Mouse (Mus musculus): ENCODE measurements at regions not wholly inside any gene's neighbourhood (a gene's known extent, or its start where the extent isn't known, plus 50 kb on each side); places are given as distances from the start of the nearest gene placed in this dataset.

DNA sequence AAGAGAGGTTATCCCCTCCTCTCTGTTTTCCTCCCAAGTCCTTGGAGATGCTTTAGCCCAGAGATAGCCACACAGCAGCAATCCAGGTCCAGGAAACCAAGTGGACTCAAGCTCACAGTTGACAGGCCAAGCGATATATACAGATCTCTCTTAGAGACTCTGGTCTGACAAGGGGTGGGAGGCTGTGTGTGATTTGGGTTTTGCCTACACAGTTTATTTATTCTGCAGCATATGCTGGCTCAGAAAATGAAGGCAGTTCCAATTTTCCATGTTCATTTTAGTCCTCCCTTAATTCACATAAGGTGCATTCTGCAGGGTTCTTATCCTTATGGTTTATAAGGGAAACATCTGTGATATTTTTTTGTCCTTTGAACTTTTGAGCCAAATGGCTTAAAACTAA is 595.0 kb upstream of the Apob start:
- H3K4me2 ChIP-seq, result no peak overlapping the region
- no peak overlapping the region for H3K27ac ChIP-seq (replicated peaks)
- 100% methylated on average over 1 of the region's 1 CpGs for WGBS
- H3K9me3 ChIP-seq, result no peaks in the 10 kb centered on the region
- ATAC-seq (ENCODE audit: low FRiP score, low read depth), result no peak
- no peaks in the 10 kb centered on the region for H3K36me3 ChIP-seq
- H3K27me3 ChIP-seq, result no peaks in the 10 kb centered on the region
- H3K4me1 ChIP-seq (replicated peaks), result no peaks in the 10 kb centered on the region
- no peak overlapping the region for H3K9ac ChIP-seq
- no peak overlapping the region for H3K4me3 ChIP-seq

DNA sequence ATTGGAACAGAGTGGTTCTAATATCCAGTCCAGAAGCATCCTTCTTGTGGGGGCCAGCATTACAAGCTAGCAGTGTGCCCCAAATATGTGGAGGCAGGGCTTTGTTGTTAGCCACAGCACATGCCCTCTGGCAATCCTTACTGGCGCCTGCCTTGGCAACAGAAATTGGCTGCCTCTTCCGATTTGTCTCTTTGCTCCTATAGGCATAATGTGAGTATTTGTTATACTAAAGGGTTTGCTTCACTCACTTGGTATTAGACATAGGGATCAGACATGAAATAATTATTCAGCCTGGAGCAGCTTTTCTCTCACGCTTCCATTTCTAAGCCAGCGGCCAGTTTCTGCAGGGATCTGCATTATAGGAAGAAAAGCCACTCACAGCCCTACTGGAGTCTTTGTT is 573.6 kb upstream of the Apob start:
- no peak overlapping the region for H3K4me3 ChIP-seq
- H3K9ac ChIP-seq, result no peak overlapping the region
- H3K9me3 ChIP-seq, result no peaks in the 10 kb centered on the region
- H3K27me3 ChIP-seq, result no peaks in the 10 kb centered on the region
- H3K4me2 ChIP-seq, result no peak overlapping the region
- ATAC-seq (ENCODE audit: low FRiP score, low read depth), result no peak
- H3K4me1 ChIP-seq (replicated peaks), result no peaks in the 10 kb centered on the region
- 73% methylated on average over 4 of the region's 4 CpGs for WGBS
- H3K27ac ChIP-seq (replicated peaks), result no peak overlapping the region
- no peaks in the 10 kb centered on the region for H3K36me3 ChIP-seq

DNA sequence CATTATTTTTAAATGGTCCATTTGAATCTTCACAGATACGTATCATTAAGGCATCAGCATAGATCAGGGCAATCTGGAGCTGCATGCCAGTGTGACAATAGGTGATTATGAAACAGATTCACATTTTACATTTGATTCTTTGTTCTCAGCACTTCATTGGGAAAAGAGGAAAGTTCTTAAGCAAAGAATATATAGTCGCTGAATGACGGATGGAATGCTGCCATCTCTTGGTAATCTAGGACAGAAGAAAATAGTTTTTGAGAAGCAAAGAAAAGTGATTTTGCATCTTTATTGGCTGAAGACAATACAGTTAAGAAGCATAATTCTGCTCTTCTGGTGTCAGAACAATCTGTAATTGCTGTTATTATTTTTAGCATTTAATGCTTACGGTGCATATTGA is 565.6 kb upstream of the Apob start:
- Histone ChIP-seq H3K4me2 (no peak overlapping the region), H3K27ac (replicated peaks) (no peak overlapping the region), H3K4me1 (replicated peaks) (no peaks in the 10 kb centered on the region), H3K36me3 (no peaks in the 10 kb centered on the region), H3K9ac (no peak overlapping the region), H3K27me3 (no peaks in the 10 kb centered on the region), H3K9me3 (no peaks in the 10 kb centered on the region), H3K4me3 (no peak overlapping the region)
- no peak for ATAC-seq (ENCODE audit: low FRiP score, low read depth)
- WGBS, result 79% methylated on average over 4 of the region's 4 CpGs

DNA sequence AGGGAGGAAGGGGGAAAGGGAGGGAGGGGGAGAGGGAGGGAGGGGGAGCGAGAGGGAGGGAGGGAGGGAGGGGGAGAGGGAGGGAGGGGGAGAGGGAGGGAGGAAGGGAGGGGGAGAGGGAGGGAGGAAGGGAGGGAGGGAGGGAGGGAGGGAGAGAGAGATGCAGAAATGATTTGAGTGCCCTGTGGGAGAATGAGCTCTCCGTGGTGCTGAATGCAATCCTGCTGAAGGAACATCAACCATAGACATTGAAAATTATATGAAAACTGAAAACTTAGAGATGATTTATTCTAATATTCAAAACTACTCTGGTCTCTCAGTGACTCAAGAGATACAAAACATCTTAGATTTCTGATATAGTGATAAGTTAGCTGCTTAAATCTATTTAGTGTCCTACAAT is 557.2 kb upstream of the Apob start:
- Histone ChIP-seq H3K27me3 (no peaks in the 10 kb centered on the region), H3K9me3 (no peaks in the 10 kb centered on the region), H3K36me3 (no peaks in the 10 kb centered on the region), H3K9ac (no peak overlapping the region), H3K4me3 (no peak overlapping the region), H3K4me1 (replicated peaks) (no peaks in the 10 kb centered on the region), H3K27ac (replicated peaks) (no peak overlapping the region), H3K4me2 (no peak overlapping the region)
- WGBS, result 17% methylated on average over 1 of the region's 2 CpGs
- ATAC-seq (ENCODE audit: low FRiP score, low read depth), result no peak

DNA sequence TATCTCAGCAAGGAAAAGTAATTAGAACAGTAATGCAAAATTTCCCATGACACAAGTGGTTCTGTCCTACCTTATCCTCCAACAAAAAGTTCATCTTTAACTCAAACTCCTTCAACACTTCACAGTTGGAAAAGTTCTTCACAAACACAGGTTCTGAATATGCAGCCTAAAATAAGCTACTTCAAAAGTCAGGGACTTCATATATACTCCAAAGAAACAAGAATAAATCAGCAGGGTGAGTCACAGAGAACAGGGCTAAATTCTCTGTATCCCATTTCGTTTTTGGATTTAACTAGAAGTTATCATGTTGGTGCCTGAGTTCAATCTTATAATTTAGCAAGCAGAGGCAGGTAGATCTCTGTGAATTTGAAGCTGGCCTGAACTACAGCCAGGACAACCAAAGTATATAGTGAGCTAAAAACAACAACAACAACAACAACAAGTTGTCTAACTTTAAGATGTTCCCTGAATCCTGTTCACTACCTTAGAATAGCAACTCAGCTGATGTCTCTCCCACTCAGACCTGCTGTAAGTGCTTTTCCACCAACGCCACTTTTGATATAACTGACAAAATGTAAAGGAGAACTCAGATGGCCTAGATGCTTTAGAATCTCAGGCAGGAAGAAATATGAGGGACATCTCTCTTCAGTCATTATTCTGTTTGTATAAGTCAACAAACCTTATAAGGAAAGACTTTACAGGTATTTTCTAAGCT is 555.5 kb upstream of the Apob start:
- H3K9me3 ChIP-seq, result no peaks in the 10 kb centered on the region
- WGBS, result 60% methylated on average over 2 of the region's 2 CpGs
- H3K9ac ChIP-seq, result no peak overlapping the region
- no peaks in the 10 kb centered on the region for H3K4me1 ChIP-seq (replicated peaks)
- no peak for ATAC-seq (ENCODE audit: low FRiP score, low read depth)
- no peak overlapping the region for H3K4me2 ChIP-seq
- no peak overlapping the region for H3K4me3 ChIP-seq
- H3K27ac ChIP-seq (replicated peaks), result no peak overlapping the region
- H3K27me3 ChIP-seq, result no peaks in the 10 kb centered on the region
- H3K36me3 ChIP-seq, result no peaks in the 10 kb centered on the region

DNA sequence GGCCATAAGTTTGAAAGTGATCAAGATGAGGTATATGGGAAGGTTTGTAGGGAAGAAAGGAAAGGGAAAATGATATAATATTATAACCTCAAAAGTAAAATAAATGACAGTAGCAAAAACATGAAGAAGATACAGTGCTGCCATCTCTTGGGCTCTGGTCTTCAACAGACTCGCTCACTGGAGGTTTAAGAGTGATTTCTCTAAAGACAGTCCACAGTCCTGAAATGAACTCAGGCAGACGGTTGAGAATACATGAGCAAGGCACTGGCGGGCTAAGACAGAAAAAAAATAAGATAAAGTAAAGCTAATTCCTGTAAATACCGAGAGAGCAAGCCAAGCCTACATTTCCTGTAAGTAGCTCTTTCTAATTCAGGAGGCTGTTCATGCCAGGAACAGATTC is 546.5 kb upstream of the Apob start:
- Histone ChIP-seq H3K4me3 (no peak overlapping the region), H3K27ac (replicated peaks) (no peak overlapping the region), H3K27me3 (no peaks in the 10 kb centered on the region), H3K4me1 (replicated peaks) (no peaks in the 10 kb centered on the region), H3K9ac (no peak overlapping the region), H3K9me3 (no peaks in the 10 kb centered on the region), H3K36me3 (no peaks in the 10 kb centered on the region), H3K4me2 (no peak overlapping the region)
- 74% methylated on average over 4 of the region's 4 CpGs for WGBS
- ATAC-seq (ENCODE audit: low FRiP score, low read depth), result no peak

DNA sequence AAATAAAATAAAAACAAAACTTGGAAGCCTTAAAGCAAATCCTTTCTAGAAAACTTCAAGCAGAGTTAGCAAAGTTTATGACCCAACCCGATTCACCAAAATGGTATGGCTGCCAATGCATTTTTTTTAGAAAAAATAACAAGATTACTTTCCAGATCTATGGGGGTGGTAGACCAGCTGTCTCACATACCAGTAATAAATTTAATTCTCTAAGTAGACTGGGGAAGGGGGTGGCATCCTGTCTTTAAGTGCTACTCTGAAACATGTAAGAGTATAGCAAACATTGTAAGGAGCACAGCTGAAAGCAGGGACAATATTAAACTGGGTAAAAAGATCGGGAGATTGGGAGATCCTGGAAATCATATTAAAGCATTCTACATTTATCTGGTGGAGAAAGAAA is 532.2 kb upstream of the Apob start:
- Histone ChIP-seq H3K4me1 (replicated peaks) (no peaks in the 10 kb centered on the region), H3K9ac (no peak overlapping the region), H3K9me3 (no peaks in the 10 kb centered on the region), H3K4me3 (no peak overlapping the region), H3K27ac (replicated peaks) (no peak overlapping the region), H3K27me3 (no peaks in the 10 kb centered on the region), H3K36me3 (no peaks in the 10 kb centered on the region), H3K4me2 (no peak overlapping the region)
- 96% methylated on average over 2 of the region's 2 CpGs for WGBS
- no peak for ATAC-seq (ENCODE audit: low FRiP score, low read depth)

DNA sequence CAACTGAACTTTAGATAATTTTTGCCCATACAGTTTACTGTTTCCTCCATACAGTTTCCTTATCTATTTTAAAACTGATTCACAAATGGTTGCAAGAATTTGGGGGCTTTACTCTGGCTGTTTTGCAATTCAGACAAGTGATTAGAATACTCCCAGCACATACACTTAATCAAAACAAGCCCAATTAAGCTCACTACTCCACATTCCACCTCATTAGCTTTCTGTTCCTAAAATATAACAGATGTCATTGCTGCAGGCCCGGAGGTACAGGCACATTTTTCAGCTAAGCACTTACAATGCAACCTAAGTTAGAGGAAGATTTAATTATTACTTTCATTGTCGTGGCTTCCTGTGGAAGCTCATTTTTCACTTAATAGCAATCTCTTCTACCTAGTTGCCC is 526.9 kb upstream of the Apob start:
- Histone ChIP-seq H3K9me3 (no peaks in the 10 kb centered on the region), H3K27ac (replicated peaks) (no peak overlapping the region), H3K4me3 (no peak overlapping the region), H3K4me2 (no peak overlapping the region), H3K27me3 (no peaks in the 10 kb centered on the region), H3K36me3 (no peaks in the 10 kb centered on the region), H3K4me1 (replicated peaks) (no peaks in the 10 kb centered on the region), H3K9ac (no peak overlapping the region)
- ATAC-seq (ENCODE audit: low FRiP score, low read depth), result no peak
- WGBS, result 43% methylated on average over 2 of the region's 2 CpGs

DNA sequence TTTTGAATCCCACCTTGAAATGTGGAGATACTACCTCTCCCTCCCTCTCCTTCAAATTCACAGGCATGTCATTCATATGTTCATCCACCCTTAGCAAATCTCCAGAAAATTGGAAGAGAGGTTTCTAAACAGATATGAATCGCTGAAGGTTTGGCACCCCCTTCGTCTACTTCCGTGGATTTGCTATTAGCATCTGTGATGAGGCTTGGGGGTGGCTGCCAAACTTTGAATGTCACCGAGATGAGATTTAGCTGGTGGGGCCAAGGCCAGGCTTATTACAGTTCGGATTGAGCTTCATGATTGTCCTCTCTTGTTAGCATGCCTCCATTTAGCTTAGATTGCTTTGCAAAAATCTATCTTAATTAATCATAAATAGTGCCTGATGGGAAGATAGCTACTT is 520.4 kb upstream of the Apob start:
- Histone ChIP-seq H3K27me3 (no peaks in the 10 kb centered on the region), H3K4me2 (no peak overlapping the region), H3K9ac (no peak overlapping the region), H3K36me3 (no peaks in the 10 kb centered on the region), H3K4me3 (no peak overlapping the region), H3K9me3 (no peaks in the 10 kb centered on the region), H3K4me1 (replicated peaks) (no peaks in the 10 kb centered on the region), H3K27ac (replicated peaks) (no peak overlapping the region)
- 87% methylated on average over 5 of the region's 5 CpGs for WGBS
- no peak for ATAC-seq (ENCODE audit: low FRiP score, low read depth)

DNA sequence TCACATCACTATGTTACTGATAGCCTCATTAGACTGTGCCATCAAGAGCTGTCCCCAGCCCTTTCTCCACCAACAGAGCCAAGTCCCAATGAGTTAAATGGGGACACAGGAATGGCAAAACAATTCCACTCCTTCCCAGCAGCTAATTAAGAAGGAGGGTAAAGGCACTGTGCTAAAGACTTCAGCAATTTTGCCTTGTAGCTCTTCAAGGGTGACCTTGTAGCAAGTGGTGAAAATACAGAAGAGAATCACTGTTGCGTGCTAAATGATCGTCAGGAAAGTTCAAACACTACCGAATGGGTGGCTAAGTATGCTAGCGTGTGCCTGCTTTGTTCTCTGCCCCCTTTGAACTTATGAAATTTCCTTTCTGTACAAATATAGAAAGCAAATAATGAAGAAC is 519.9 kb upstream of the Apob start:
- no peaks in the 10 kb centered on the region for H3K27me3 ChIP-seq
- H3K4me2 ChIP-seq, result no peak overlapping the region
- WGBS, result 74% methylated on average over 4 of the region's 4 CpGs
- no peak overlapping the region for H3K9ac ChIP-seq
- no peak overlapping the region for H3K4me3 ChIP-seq
- H3K27ac ChIP-seq (replicated peaks), result no peak overlapping the region
- no peak for ATAC-seq (ENCODE audit: low FRiP score, low read depth)
- no peaks in the 10 kb centered on the region for H3K4me1 ChIP-seq (replicated peaks)
- no peaks in the 10 kb centered on the region for H3K9me3 ChIP-seq
- H3K36me3 ChIP-seq, result no peaks in the 10 kb centered on the region

DNA sequence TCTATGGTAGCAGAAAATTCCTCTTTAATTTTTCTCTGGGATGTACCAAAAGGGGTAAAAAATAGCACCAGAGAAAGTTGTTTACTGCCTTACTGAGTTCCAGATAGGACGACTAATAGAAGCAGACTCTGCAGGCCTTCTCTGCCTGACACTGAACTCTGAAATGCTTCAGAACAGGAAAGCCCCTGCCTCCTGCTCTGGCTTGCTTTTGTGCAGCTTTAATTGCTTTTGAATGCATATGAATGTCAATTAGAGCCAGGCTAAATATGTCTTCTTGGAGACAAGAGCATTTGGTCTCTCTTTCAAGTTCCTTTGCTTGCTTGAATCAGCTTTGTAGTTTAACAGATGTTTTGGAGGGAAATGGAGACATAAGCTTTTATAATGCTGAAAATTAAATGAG is 512.5 kb upstream of the Apob start:
- no peaks in the 10 kb centered on the region for H3K36me3 ChIP-seq
- no peaks in the 10 kb centered on the region for H3K27me3 ChIP-seq
- no peaks in the 10 kb centered on the region for H3K4me1 ChIP-seq (replicated peaks)
- WGBS, result 6% methylated on average over 1 of the region's 1 CpGs
- H3K27ac ChIP-seq (replicated peaks), result no peak overlapping the region
- no peak overlapping the region for H3K4me2 ChIP-seq
- no peak overlapping the region for H3K4me3 ChIP-seq
- H3K9me3 ChIP-seq, result no peaks in the 10 kb centered on the region
- no peak overlapping the region for H3K9ac ChIP-seq
- no peak for ATAC-seq (ENCODE audit: low FRiP score, low read depth)

DNA sequence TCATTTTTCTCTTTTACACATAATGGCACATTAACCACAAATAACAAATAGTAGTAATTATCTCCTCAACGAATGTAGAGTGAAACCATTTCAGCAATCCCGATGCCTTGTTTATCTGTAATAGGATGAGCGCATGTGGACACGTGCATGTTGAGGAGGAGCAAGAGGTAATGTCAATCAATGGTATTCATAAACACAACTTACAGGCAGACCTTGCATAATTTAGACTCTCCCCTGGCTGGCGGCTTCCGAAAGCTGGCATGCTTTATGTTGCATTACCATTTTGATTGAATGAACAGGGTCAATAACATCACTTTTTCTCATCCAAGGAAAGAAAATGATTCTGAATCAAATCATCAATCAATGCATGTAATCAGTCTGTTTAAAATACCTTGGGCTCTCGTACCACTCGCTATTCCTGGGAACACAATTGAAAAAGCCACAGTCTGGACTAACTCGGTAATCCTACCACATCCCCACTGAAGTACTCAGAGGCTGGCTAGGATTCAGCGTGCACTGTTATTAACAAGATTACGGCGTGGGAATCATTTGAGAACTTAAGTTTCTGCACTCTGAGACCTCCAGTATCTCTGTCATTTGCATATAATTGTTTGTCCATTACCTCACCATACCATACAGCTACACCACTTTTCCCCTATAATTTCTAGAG is 464.7 kb upstream of the Apob start:
- Histone ChIP-seq H3K27me3 (no peaks in the 10 kb centered on the region), H3K9me3 (no peaks in the 10 kb centered on the region), H3K4me3 (no peak overlapping the region), H3K9ac (no peak overlapping the region), H3K27ac (replicated peaks) (no peak overlapping the region), H3K4me2 (0 out of 2 replicates have a peak overlapping the region, but pooled peaks have one; percentile 9), H3K36me3 (no peaks in the 10 kb centered on the region), H3K4me1 (replicated peaks) (no peaks in the 10 kb centered on the region)
- 72% methylated on average over 12 of the region's 12 CpGs for WGBS
- ATAC-seq (ENCODE audit: low FRiP score, low read depth), result no peak

DNA sequence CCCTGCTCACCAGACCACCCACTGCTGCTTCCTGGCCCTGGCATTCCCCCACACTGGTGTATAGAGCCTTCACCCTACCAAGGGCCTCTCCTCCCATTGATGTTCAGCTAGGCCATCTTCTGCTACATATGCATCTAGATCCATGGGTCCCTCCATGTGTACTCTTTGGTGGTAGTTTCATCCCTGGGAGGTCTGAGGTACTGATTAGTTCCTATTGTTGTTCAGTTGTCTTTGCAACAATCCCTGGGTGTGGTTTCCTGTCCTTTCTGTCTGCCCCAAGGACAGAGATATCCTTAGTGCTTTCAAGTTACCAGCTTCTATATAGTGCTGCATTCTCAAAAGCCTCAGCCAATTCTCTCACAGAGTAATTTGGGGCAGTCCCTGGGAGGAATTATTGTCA is 440.1 kb upstream of the Apob start:
- no peaks in the 10 kb centered on the region for H3K4me1 ChIP-seq (replicated peaks)
- no peaks in the 10 kb centered on the region for H3K9me3 ChIP-seq
- H3K36me3 ChIP-seq, result no peaks in the 10 kb centered on the region
- no peaks in the 10 kb centered on the region for H3K27me3 ChIP-seq
- H3K27ac ChIP-seq (replicated peaks), result no peak overlapping the region
- no peak overlapping the region for H3K9ac ChIP-seq
- no peak for ATAC-seq (ENCODE audit: low FRiP score, low read depth)
- no peak overlapping the region for H3K4me2 ChIP-seq
- no peak overlapping the region for H3K4me3 ChIP-seq
